Mouse (Mus musculus): ENCODE measurements around the gene Sectm1b.

The Sectm1b gene

GRCm38 (mm10) chr11:121019501-121019900 is 43.9 kb downstream of the Sectm1b start:
- no peak for DNase-seq

- DNase-seq, result peak; percentile 59 to 61
These were observed 45.7 kb downstream of the Sectm1b start for GRCm38 (mm10) chr11:121017703-121018102.

GRCm38 (mm10) chr11:121015472-121015871 is 47.9 kb downstream of the Sectm1b start:
- DNase-seq, result peak in 1 of 2 experiments; percentile 30

- peak; percentile 81 to 84 for DNase-seq
These were observed 48.5 kb downstream of the Sectm1b start for GRCm38 (mm10) chr11:121014896-121015300.

- DNase-seq, result no peak
These were observed 49.7 kb downstream of the Sectm1b start for GRCm38 (mm10) chr11:121013656-121014055.

- DNase-seq, result no peak
These were observed 53.2 kb downstream of the Sectm1b start for GRCm38 (mm10) chr11:121010044-121010755.

- DNase-seq, result no peak
These were observed 57.2 kb downstream of the Sectm1b start for GRCm38 (mm10) chr11:121006184-121006583.

GRCm38 (mm10) chr11:121004281-121004680 is 59.1 kb downstream of the Sectm1b start:
- no peak for DNase-seq

All from cerebellum, adult 18-20 months (tissue).